Mouse (Mus musculus) cerebellum, postnatal 10 days (tissue): Measurements from ENCODE around the gene Rdx.

Experiments
- DNase-seq, 2 experiments: peaks; one replicate each; pipeline ENCODE4 v3.0.0; 2021; ENCODE audit warnings: mixed read lengths in 2 of 2

Rdx gene

GRCm38 (mm10) chr9:52047129-52047820 lies at the start of gene Rdx:
Gene Rdx, plus strand, starts transcription at chr9:52047173.
- DNase-seq = peak in 1 of 2 experiments; percentile 19

- no peak for DNase-seq
These were observed 43.5 kb upstream of the Rdx start for GRCm38 (mm10) chr9:52003501-52003900.

- no peak for DNase-seq
These were observed 39.6 kb upstream of the Rdx start for GRCm38 (mm10) chr9:52007341-52007740.

GRCm38 (mm10) chr9:52008511-52008910 lies 38.5 kb upstream of the Rdx start:
- no peak for DNase-seq

- DNase-seq = no peak
These were observed 34.7 kb upstream of the Rdx start for GRCm38 (mm10) chr9:52012311-52012710.

GRCm38 (mm10) chr9:52012781-52013436 lies 34.1 kb upstream of the Rdx start:
- DNase-seq = no peak

GRCm38 (mm10) chr9:52013900-52014455 lies 33.0 kb upstream of the Rdx start:
- DNase-seq = no peak

- no peak for DNase-seq
These were observed 29.9 kb upstream of the Rdx start for GRCm38 (mm10) chr9:52017091-52017490.

- DNase-seq = no peak
These were observed 29.1 kb upstream of the Rdx start for GRCm38 (mm10) chr9:52017824-52018223.

GRCm38 (mm10) chr9:52018505-52018904 lies 28.5 kb upstream of the Rdx start:
- DNase-seq = no peak

- DNase-seq = no peak
These were observed 19.5 kb upstream of the Rdx start for GRCm38 (mm10) chr9:52027257-52028020.

GRCm38 (mm10) chr9:52028521-52029405 lies 18.2 kb upstream of the Rdx start:
- DNase-seq = peak in 1 of 2 experiments; percentile 29

GRCm38 (mm10) chr9:52031501-52031900 lies 15.5 kb upstream of the Rdx start:
- DNase-seq = no peak

- no peak for DNase-seq
These were observed 9.5 kb upstream of the Rdx start for GRCm38 (mm10) chr9:52037493-52037892.

- no peak for DNase-seq
These were observed 5.3 kb upstream of the Rdx start for GRCm38 (mm10) chr9:52041657-52042056.

- DNase-seq = no peak
These were observed 287 bp upstream of the Rdx start for GRCm38 (mm10) chr9:52046686-52047085.

GRCm38 (mm10) chr9:52047821-52048649 lies 1.1 kb downstream of the Rdx start:
- DNase-seq = peak; percentile 88 to 92

GRCm38 (mm10) chr9:52048650-52049081 lies 1.7 kb downstream of the Rdx start:
- peak in 1 of 2 experiments; percentile 73 for DNase-seq

- DNase-seq = peak in 1 of 2 experiments; percentile 7
These were observed 2.6 kb downstream of the Rdx start for GRCm38 (mm10) chr9:52049605-52050004.

- no peak for DNase-seq
These were observed 3.4 kb downstream of the Rdx start for GRCm38 (mm10) chr9:52050361-52050760.

- DNase-seq = no peak
These were observed 5.2 kb downstream of the Rdx start for GRCm38 (mm10) chr9:52052221-52052620.
